8 mouse cellular contexts compared by ENCODE assay signal in genomic region chr17:49563416-49563780, GRCm38 (mm10). TPM values are rescaled to one million over a fixed set of nuclear protein-coding genes. Genes with fewer than 3 reads are reported as not detected.
A peak's percentile ranks its signal among the peaks of the same experiment; 100 is the strongest.
DNase-seq lines count a peak whose midpoint lies in the region; ATAC-seq and TF ChIP-seq lines count a peak whose summit lies in the region.

No protein-coding gene starts in this region.

- peak overlapping the region; percentile 70 for H3K4me3 ChIP-seq in heart, embryonic 13.5 days
- peak overlapping the region; percentile 66 for H3K4me3 ChIP-seq in embryonic facial prominence, embryonic 10.5 days
- peak overlapping the region; percentile 47 for H3K4me3 ChIP-seq in hindbrain, embryonic 16.5 days (ENCODE audit: low read length)
- H3K4me3 ChIP-seq in midbrain, postnatal 0 days (ENCODE audit: low read depth, low read length): peak overlapping the region; percentile 32

- H3K4me2 ChIP-seq in heart, embryonic 13.5 days: peak overlapping the region; percentile 86
- H3K4me2 ChIP-seq in hindbrain, embryonic 16.5 days (ENCODE audit: low read length): peak overlapping the region; percentile 82
- peak overlapping the region; percentile 59 for H3K4me2 ChIP-seq in midbrain, postnatal 0 days (ENCODE audit: low read depth, low read length, poor library complexity, severe bottlenecking)

- no peaks in the 10 kb centered on the region for H3K9me3 ChIP-seq in heart, embryonic 13.5 days
- no peaks in the 10 kb centered on the region for H3K9me3 ChIP-seq in embryonic facial prominence, embryonic 10.5 days
- H3K9me3 ChIP-seq in hindbrain, embryonic 16.5 days (ENCODE audit: control insufficient read depth, low read length): no peaks in the 10 kb centered on the region
- no peaks in the 10 kb centered on the region for H3K9me3 ChIP-seq in midbrain, postnatal 0 days (ENCODE audit: low read length)

- intact Hi-C loops in heart, postnatal 14 days (cut with DNase I): loop anchor here (5.0 kb wide), 1 partner anchor 96 kb away; no protein-coding TSS in a partner anchor

- ATAC-seq in heart, embryonic 13.5 days (ENCODE audit: extremely low read depth, insufficient number of reproducible peaks, low FRiP score, low TSS enrichment): no peak
- peak; percentile 15; the same call in 1 of the 2 replicates for ATAC-seq in hindbrain, embryonic 16.5 days
- no peak for ATAC-seq in midbrain, postnatal 0 days (ENCODE audit: low FRiP score)

- no peaks in the 10 kb centered on the region for H3K36me3 ChIP-seq in heart, embryonic 13.5 days
- no peaks in the 10 kb centered on the region for H3K36me3 ChIP-seq in embryonic facial prominence, embryonic 10.5 days (replicated peaks)
- no peaks in the 10 kb centered on the region for H3K36me3 ChIP-seq in hindbrain, embryonic 16.5 days (ENCODE audit: control insufficient read depth, insufficient read depth, low read length)
- no peaks in the 10 kb centered on the region for H3K36me3 ChIP-seq in midbrain, postnatal 0 days (ENCODE audit: insufficient read depth, low read length)

- DNase-seq in heart, postnatal 14 days: no peak
- no peak for DNase-seq in embryonic facial prominence, embryonic 10.5 days (ENCODE audit: low spot score)
- DNase-seq in midbrain, postnatal 0 days (ENCODE audit: low spot score): no peak
- no peak for DNase-seq in left cerebral cortex, adult 18-20 months (ENCODE audit: low spot score in 2 of 2)
- DNase-seq in adrenal gland, adult 8-10 months: no peak
- DNase-seq in adrenal gland, postnatal 36 days: no peak

- TF ChIP-seq CTCF in midbrain, postnatal 0 days (IDR thresholded peaks at IDR 0.05): no peak

- H3K27me3 ChIP-seq in heart, embryonic 13.5 days (replicated peaks): peaks cover 17% of the 10 kb centered on the region
- H3K27me3 ChIP-seq in embryonic facial prominence, embryonic 10.5 days (replicated peaks; ENCODE audit: low read depth, poor library complexity, severe bottlenecking): peaks cover 34% of the 10 kb centered on the region
- H3K27me3 ChIP-seq in hindbrain, embryonic 16.5 days (replicated peaks; ENCODE audit: control insufficient read depth, insufficient read depth, low read length): peaks cover 10% of the 10 kb centered on the region
- H3K27me3 ChIP-seq in midbrain, postnatal 0 days (ENCODE audit: insufficient read depth, low read length): peaks cover 16% of the 10 kb centered on the region; the same call in 1 of the 2 replicates

- H3K27ac ChIP-seq in heart, embryonic 13.5 days (replicated peaks): peak overlapping the region; percentile 93
- peak overlapping the region; percentile 88 for H3K27ac ChIP-seq in embryonic facial prominence, embryonic 10.5 days (replicated peaks)
- no peak overlapping the region for H3K27ac ChIP-seq in hindbrain, embryonic 16.5 days (ENCODE audit: low read depth, low read length)
- no peak overlapping the region for H3K27ac ChIP-seq in midbrain, postnatal 0 days (ENCODE audit: low read depth, low read length)

- H3K9ac ChIP-seq in heart, embryonic 13.5 days: peak overlapping the region; percentile 89
- peak overlapping the region; percentile 54 for H3K9ac ChIP-seq in hindbrain, embryonic 16.5 days (ENCODE audit: low read depth, low read length)
- H3K9ac ChIP-seq in midbrain, postnatal 0 days (replicated peaks; ENCODE audit: low read length, poor library complexity, severe bottlenecking): no peak overlapping the region

- 20% methylated on average over 4 of the region's 4 CpGs for WGBS in heart, embryonic 13.5 days
- 24% methylated on average over 4 of the region's 4 CpGs for WGBS in embryonic facial prominence, embryonic 10.5 days
- WGBS in hindbrain, embryonic 16.5 days: 30% methylated on average over 4 of the region's 4 CpGs
- WGBS in midbrain, postnatal 0 days: 35% methylated on average over 4 of the region's 4 CpGs

- H3K4me1 ChIP-seq in heart, embryonic 13.5 days: peaks cover 26% of the 10 kb centered on the region
- H3K4me1 ChIP-seq in embryonic facial prominence, embryonic 10.5 days: peaks cover 44% of the 10 kb centered on the region
- H3K4me1 ChIP-seq in hindbrain, embryonic 16.5 days (ENCODE audit: control insufficient read depth, insufficient read depth, low read depth, low read length): peaks cover 13% of the 10 kb centered on the region
- H3K4me1 ChIP-seq in midbrain, postnatal 0 days (ENCODE audit: insufficient read depth, low read length): peaks cover 5% of the 10 kb centered on the region; the same call in 1 of the 2 replicates

RNA-seq across cellular contexts. Expression of gene Daam2, which starts 0.7 kb away (rescaled TPM):
- polyA plus RNA-seq in heart, embryonic 13.5 days (2015; fragmentation: Nextera tagmentation; extraction: Ambion mirVana): 4.4 and 4.6 TPM in 2 replicates
- total RNA-seq in heart, postnatal 14 days (2021): 10 to 100 TPM; 10.6 to 13.0 TPM
- 4.8 and 6.1 TPM in 2 replicates for polyA plus RNA-seq in embryonic facial prominence, embryonic 10.5 days (2016; fragmentation: Nextera tagmentation; extraction: Ambion mirVana)
- 2.1 and 2.4 TPM in 2 replicates for polyA plus RNA-seq in hindbrain, embryonic 16.5 days (2015; fragmentation: Nextera tagmentation; extraction: Ambion mirVana)
- 12.5 and 12.9 TPM in 2 replicates for total RNA-seq in midbrain, postnatal 0 days (2014; rRNA removed)
- 1.4 and 1.7 TPM in 2 replicates for polyA plus RNA-seq in midbrain, postnatal 0 days (2015; fragmentation: Nextera tagmentation; extraction: Ambion mirVana)
- 10 to 100 TPM; 40.7 to 45.9 TPM for total RNA-seq in left cerebral cortex, adult 18-20 months (2021)
- total RNA-seq in adrenal gland, adult 8-10 months (2022): 10 to 100 TPM; 30.1 to 38.9 (median 36.7) TPM
- 10 to 100 TPM; 26.6 to 34.9 TPM for total RNA-seq in adrenal gland, postnatal 36 days (2021)

RNA-seq across cellular contexts. Expression of gene Kif6, which starts 51.5 kb away (rescaled TPM):
- 1.2 and 1.6 TPM in 2 replicates for polyA plus RNA-seq in heart, embryonic 13.5 days (2015; fragmentation: Nextera tagmentation; extraction: Ambion mirVana)
- 1 to 10 TPM; 2.4 to 4.2 TPM for total RNA-seq in heart, postnatal 14 days (2021)
- 2.7 and 3.5 TPM in 2 replicates for polyA plus RNA-seq in embryonic facial prominence, embryonic 10.5 days (2016; fragmentation: Nextera tagmentation; extraction: Ambion mirVana)
- 2.0 and 2.9 TPM in 2 replicates for polyA plus RNA-seq in hindbrain, embryonic 16.5 days (2015; fragmentation: Nextera tagmentation; extraction: Ambion mirVana)
- total RNA-seq in midbrain, postnatal 0 days (2014; rRNA removed): 2.1 and 2.7 TPM in 2 replicates
- polyA plus RNA-seq in midbrain, postnatal 0 days (2015; fragmentation: Nextera tagmentation; extraction: Ambion mirVana): 1.1 and 1.7 TPM in 2 replicates
- total RNA-seq in left cerebral cortex, adult 18-20 months (2021): 1 to 10 TPM; 2.3 to 4.1 TPM
- 1 to 10 TPM in 2 of 4 experiments, under 1 TPM in 2; 0.59 to 1.2 (median 0.86) TPM for total RNA-seq in adrenal gland, adult 8-10 months (2022)
- total RNA-seq in adrenal gland, postnatal 36 days (2021): 1 to 10 TPM in 1 of 2 experiments, under 1 TPM in 1; 0.23 to 1.1 TPM

Comparison
In these comparisons a context has a peak if more than half of its experiments do, and no peak if none do; other contexts are left out.
1. H3K27ac ChIP-seq: peak in heart, embryonic 13.5 days (single experiment) and embryonic facial prominence, embryonic 10.5 days (single experiment); none in hindbrain, embryonic 16.5 days (single experiment) and midbrain, postnatal 0 days (single experiment).
2. Peak in every context shown above with its lines, with median percentiles within 50 percentile points of each other: H3K4me2 ChIP-seq and H3K4me3 ChIP-seq.